Mouse (Mus musculus): ENCODE data around the gene Vmn1r206.
"Not testable (repeated sequence)": the region's sequence is repeated elsewhere in the genome, so short reads cannot be mapped to it uniquely, and the experiment has no call there.

Vmn1r206 gene

DNA sequence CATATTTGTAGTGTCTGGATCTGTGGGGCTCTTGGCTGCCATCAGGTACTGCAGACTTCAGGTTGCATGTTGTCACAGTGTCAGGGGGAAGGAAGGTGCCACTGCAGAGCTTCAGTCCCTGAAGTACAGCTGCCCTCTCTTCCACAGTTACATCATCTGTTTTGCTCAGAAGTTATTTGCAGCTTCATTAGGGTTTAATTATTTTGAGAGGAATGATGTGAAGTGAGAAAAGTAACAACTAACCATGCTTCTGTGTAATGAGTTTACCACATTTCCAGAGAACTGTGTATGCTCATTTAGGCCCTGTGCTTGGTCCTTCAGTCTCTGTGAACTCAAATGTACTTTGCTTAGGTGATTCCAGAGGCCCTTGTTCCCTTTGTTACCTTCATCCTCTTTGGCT lies at the start of gene Vmn1r206:
Vmn1r206 (minus strand) TSS at position 101 of the 400 bp plus-strand sequence.
- DNase-seq (ENCODE audit: low spot score in 2 of 2) = not testable (repeated sequence)

DNA sequence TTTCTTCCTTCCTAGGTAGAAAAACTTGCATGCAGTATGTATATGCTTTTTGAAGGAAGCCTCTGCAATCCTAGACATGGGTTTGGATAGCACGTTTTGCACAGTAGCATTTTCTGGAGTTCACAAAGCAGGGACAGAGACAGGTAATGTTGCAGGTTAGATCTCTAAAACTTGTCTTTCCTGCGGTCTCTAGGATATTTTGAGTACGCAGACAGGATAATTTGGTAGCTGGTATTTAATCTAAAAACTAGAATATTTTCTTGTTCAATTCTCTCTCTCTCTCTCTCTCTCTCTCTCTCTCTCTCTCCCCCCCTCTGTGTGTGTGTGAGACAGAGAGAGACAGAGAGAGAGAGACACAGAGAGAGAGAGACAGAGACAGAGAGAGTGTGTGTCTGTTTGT lies 31.2 kb downstream of the Vmn1r206 start, which contains the start of gene Vmn1r205:
Vmn1r205 (minus strand) TSS at position 101 of the 400 bp plus-strand sequence.
- DNase-seq (ENCODE audit: low spot score in 2 of 2) = no peak

DNA sequence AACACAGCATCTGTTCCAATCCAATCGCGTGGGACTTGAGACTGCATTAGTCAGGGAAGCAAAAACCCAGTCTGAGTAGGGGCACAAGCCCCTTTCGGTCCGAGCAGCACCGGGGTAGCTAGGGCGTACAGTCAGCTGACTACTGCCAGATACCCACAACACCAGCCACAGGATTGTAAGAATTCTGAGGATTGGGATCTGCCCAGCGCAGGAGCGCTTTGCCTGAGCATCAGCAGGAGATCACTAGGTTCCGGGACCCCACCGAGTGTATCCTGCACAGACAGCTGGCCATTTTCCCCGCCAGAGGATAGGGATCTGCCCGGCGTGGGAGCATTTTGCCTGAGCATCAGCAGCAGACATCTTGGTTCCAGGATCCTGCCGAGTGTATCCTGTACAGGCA lies 40.7 kb downstream of the Vmn1r206 start:
- DNase-seq (ENCODE audit: low spot score in 2 of 2) = not testable (repeated sequence)

DNA sequence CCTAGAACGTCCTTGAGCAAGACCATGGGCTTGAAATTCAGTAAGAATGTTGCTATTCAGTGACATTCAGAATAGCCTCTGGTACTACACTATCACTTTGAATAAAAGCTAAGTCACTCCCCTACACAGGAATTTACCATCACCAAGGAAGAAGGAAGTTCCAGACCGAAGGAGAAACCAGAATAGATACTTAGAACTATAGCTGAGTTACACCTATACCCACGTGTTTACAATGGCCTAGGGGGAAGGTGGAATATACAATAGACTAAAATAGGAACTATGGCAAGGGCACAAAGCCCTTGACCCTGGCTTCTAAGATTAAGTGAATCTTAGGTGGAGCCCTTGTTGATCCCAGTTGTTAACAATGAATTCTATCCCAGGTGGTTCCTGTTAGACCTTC lies 49.1 kb downstream of the Vmn1r206 start:
- not testable (repeated sequence) for DNase-seq (ENCODE audit: low spot score in 2 of 2)
